Mouse (Mus musculus): ENCODE data around the gene Gm20716.

Gm20716 gene

DNA sequence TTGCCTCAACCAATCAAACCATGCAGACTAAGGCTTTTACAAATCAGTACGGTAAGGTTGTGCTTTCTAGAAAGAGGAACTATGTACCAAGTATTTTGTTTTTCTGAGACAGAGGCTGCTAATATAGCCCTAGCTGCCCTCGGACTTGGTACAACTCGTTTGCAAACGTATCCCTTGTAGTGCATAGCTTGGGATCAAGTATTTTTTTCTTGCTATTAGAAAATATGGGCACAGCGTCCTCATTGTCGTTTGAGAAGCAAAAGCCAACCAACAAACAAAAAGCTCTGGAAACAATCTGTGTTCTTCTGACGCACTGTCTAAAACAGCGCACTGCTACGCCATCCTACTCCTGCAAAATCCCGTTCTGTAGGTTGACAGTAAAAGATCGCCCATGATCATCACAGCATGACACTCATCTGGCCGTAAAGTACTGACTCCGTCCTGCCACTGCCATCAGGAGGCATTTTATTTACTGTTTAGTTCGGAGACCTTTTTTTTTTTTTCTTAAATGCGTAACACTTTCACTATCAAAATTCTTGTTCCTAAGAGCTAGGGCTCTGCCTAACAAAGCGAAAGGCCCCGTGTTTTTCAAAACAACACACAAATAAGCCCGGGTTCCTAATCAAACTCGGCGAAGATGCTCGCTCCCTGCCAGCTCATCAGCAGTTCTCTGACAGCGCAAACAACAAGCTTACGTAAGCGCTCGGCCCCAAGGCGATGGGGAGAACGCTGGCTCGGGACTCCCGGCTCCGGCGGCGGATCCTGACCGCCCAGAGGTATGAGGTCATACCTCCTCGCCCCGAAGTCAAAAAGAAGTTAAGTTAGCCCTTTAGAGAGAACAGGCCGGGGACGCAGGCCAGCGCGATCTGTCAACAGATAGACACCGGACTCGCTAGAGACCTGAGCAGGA is 793 bp downstream of the Gm20716 start:
- peak; percentile 41 to 48 for DNase-seq

DNA sequence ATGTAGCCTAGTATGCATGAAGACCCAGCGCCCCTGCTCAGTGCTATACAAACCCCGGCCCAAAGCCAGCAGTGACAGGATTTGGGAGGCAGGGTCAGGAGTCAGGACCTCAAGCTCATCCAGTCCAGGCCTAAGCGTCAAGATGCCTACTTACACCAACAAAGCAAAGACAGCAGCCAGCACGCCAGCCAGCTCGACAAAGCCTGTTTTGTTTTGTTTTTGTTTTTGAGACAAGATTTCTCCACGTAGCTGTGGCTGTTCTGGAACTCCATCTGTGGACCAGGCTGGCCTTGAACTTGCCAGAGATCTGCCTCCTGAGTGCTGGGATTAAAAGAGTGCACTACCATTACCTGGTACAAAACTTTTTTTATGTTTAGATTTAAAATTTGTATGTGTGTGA is 6.8 kb downstream of the Gm20716 start:
- DNase-seq = no peak

DNA sequence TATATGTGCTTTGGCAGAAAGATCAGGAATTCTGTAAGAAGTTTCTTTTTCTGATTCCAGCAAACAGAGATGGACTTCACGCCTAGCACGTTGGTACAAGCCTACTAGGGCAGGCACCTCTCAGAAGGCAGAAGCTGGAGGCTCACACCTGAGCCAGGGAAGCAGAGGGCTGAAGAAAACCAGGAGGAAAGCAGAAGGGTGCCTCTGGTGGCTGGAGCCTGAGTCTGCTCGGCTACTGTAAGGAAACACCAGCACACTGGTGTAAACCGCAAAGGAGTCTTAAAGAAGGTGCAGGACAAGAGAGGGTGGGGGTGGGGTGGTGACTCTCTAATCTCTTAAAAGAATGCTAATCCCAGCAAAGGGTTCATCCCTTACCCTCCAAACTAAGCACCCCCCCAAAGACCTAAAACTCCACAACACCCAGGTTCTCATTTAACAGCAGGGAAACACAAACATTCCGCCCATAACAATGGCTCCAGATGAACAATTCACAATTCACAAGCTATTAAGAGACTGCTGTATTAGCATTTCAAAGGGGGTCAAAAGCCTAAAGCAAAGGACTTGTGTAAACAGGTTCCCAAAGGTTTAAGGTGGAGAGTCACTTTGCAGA is 16.3 kb downstream of the Gm20716 start:
- DNase-seq = no peak

DNA sequence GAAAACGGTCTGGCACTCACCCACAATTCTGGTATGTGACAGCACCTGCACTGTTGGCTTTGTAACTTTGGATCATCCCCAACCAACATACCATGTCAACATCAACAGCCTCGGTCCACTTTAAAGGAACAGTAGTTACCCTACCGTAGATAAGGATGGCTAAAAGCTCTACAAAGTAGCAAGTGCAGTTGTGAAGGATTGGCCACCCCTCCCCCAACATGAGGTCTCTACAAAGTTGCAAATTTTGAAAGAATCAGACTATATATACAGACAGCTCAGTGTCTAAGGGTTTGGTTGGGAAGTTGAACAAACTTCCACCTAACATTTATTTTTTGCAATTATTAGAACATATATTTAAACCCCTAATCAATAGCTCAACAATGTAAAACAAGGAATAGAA is 22.3 kb downstream of the Gm20716 start:
- DNase-seq = no peak

DNA sequence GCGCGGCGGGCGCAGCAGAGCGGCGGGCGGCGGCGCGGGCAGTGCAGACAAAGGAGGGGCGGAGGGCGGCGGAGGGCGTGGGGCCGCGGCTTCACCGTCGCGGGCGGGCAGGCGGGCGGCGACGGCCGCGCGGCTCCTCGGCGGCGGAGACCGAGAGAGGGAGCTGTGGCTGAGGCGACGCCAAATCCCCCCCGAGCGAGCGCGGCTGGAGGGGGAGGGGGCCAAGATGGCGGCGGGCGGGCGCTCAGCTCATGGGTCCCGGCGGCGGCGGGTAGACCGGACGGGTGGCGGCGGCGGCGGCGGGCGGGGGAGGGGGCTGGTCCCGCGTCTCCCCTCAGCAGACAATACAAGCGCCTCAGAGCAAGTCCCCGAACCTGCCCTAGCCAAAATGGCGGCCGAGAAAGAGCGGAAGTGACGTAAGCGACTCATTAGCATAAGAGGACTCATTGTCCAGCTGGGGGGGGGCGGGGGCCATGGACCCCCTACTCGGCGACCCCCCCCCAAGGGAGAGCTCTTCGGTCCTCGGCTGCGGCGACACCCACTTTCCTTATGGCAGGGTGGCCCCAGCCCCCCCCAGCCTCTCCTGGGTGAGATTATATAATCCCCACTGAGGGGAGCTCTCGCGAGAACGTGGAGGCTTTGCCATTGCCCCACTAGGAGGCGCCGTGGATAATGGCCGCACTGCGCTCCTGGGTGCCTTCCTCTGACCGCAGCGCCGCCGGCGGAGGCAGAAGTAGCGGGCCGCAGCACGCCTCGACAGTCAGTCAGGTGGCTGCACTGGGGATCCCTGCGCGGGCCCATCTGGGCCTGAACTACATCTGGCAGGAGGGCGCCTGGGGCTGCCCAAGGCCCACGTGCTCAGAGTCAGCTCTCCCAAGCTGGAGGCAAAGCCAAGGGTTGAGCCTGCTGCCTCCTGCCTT is 23.2 kb downstream of the Gm20716 start, which contains the start of gene Adnp:
Gene Adnp (minus strand): TSS at position 388 of the 920 bp plus-strand sequence.
- peak; percentile 89 to 91 for DNase-seq

DNA sequence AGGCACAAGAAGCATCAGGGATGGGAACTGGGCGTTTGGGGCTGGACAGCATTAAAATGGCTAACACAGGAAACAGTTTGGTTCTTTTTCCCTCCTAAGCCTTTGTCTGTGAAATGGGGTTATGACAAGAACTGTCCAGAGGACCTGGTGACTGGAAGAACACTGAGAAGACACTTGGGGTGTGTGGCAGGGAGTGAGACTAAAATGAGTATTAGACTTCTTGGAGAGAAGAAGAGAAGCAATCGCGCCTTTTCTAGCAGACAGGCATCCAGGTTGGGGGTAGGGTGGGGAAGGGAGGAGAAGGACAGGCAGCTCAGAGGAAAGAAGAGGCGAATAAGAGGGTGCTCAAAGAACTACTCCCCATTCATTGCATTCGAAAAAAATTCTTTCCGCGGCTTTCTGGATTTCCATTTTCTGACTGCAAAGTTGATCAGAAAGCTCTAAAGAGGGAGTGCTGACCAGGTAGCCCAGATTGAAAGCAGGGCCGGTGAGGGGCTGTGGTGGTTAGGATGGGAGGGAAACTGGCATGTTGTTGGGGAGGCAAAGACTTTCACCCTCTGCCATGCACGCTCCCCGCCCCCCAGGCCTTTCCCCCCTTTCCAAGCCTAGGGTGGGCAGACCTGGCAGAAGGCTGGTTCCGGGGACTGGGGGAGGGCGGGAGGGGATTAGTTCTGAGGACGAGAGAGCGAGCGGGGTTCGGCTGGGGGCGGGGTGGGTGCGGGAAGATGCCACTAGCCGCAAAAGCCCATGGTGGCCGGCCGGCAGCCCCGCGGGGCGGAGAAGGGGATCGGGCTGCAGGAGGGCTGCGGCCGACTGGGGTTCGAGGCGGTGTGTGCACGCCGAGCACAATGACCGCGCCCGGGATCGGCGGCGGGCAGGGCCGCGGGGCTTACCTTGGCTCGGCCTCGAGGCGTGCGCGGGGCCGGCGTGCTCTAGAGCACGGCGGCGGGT is 24.2 kb downstream of the Gm20716 start:
- DNase-seq = peak; percentile 31 to 44

DNA sequence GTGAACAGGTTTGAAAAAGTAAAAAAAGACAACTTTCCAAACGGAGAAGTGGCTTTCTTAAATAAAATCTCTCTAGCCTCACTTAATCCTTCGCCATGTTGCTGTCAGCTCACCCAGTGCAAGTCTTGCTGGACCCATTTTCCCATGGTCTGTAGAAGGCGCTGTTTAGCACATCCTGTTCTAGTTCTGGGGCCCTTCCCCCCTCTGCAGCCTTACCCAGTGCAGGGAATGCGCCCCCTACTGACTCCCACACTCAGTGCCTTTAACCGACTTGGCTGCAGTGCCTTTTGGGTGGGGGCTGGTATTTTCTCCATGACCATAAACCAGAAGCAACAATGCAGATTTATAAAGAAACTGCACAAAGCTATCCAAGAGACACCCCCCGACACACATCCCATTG is 24.9 kb downstream of the Gm20716 start:
- DNase-seq = peak; percentile 82 to 84

DNA sequence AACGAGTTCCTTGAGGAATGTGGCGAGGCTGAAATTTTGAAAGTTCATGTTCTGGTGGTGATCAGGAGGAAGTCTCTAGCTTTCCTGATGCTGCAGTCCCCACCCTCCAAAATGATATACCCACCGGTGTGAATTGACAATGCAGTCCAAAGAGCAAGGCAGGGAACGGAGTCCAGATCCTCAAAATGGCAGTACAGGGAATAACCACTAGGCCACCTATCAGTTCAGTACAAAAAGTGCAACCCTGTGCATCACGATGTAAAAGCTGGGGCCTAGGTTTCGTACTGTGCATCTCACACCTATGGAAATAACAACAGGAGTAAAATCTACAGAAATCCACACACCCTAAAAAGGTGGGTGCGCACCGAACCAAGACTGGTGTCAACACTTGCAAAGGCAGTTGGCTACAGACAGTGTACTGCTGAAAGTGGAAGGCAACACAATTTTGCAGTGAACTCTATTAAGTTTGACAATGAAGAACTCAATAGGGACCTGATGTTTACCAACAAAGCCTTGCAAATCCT is 25.6 kb downstream of the Gm20716 start:
- no peak for DNase-seq

DNA sequence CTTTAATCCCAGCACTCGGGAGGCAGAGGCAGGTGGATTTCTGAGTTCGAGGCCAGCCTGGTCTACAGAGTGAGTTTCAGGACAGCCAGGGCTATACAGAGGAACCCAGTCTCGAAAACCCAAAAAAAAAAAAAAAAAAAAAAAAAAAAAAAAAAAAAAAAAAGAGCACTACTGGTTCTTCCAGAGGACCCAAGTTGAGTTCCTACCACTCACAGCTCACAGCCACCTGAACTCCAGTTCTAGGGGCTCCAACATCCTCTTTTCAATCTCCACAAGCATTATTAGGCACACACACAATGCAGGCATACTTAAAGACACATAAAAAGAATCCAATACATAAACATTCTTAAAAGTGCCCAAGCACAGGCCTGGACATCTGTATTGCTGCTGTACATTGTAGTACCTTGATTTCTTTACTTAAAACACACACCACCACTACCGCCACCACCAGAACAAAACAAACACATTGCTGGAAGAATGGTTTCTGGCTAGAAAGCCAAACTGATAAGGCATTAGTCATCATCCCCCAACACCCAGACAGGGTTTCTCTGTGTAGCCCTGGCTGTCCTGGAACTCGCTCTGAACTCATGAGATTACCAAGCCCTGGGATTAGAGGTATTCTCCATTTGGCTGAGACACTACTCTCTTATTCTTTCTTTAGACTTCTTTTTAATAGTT is 30.0 kb downstream of the Gm20716 start:
- no peak for DNase-seq

DNA sequence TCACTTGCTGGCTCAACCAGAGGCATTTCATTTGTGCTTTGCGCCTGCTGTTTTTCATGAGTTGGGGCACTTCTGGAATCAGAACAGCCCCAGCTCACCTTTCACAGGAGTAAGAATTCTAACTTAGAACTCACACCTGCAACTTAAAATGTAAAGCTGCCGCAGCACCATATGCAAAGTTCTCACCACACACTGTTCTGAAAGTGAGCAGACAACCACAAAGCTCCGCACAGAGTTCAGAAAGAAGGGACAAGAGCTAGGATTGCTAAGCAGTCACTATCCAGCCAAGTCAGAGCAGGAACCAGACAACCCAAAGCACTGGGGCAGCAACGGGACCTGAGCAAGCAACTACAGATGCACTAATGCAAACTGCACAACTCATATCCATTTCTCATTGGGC is 30.7 kb downstream of the Gm20716 start:
- DNase-seq = no peak

DNA sequence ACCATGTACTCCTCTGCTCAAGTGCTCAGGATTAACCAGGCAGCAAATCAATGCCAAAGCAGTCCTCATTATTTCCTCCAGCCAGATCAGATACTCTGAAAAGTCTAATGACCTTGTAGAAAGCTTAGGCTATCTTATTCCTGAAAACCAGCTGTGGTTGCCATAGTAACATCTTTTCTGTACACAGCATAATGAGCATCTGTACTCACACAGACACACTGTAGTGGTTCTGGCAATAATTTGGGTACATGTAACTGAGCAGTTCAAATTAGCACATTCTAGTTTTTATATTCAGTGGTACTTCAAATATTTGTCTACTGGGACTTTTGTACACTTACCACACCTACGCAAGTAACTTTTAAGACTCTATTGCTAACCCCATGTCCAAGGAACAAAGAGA is 31.7 kb downstream of the Gm20716 start:
- no peak for DNase-seq

DNA sequence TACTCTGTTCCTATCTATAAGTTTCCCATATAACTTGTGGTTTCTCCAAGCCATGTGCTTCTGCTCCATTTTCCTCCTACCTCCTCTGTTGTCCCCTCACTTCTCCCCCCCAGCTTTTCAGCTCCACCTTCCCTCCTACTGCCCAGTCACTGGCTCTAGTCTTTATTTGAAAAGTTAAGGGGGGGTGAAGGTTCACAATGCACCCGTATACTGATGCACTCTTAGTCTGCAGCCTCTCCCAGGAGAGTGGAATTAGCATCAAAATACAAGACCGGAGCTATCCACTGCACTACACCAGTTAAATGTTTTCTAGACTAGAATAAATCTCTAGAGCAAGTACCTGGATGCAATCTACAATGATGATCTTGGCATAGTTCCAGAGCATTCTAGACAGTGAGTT is 34.4 kb downstream of the Gm20716 start:
- no peak for DNase-seq

DNA sequence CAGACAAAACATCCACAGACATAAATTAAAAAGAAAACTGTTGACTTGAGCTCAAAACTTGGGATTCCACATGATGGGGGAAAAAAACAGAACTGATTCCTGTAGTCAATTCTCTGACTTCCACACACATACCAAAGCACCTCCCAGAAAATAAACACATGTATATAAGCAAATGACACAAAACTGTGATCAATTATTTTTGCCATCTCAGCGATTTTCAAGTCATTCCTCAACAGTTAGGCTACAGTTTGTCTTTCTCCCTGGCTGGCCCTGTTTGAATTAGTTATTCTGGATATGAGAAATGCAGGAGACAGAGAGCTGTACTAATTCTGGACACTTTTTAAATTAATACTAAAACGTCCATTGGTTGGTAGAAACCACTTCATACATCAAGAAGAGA is 36.5 kb downstream of the Gm20716 start:
- no peak for DNase-seq

DNA sequence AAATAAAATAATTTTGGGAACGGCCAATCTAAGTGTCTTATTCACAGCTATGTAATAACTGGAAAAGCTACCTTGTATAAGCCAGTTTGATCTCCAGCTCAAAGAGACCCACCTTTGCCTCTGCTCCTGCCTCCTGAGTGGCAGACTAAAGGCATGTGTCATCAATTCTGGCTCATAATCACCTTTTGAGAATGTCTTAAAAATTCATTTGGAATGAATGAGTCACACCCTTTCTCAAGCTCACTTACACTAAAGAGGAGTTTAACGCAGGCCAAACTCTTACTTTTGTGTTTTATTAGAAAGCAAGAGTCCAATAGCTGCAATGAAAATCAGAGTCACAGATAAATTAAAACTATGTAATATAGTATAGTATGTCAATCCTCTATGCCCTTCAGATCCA is 38.3 kb downstream of the Gm20716 start:
- DNase-seq = no peak

DNA sequence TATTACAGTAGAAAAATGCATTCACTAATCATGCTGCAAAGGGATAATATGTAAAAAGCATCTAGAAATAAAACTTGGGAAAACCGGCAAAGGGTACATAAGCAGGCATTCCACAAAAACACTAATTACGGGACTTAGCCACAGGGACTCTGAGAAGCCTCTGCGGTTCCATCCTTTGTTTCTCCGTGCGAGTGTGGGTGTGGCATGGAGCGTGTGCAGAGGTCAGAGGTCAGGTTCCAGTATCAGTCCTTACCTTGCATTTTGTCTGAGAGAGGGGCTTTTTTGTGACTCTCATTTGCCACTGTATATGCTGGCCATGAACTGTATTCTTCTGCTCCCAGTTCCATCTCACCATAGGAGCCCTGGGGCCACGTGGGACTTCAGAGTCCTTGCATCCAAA is 54.2 kb downstream of the Gm20716 start:
- no peak for DNase-seq

DNA sequence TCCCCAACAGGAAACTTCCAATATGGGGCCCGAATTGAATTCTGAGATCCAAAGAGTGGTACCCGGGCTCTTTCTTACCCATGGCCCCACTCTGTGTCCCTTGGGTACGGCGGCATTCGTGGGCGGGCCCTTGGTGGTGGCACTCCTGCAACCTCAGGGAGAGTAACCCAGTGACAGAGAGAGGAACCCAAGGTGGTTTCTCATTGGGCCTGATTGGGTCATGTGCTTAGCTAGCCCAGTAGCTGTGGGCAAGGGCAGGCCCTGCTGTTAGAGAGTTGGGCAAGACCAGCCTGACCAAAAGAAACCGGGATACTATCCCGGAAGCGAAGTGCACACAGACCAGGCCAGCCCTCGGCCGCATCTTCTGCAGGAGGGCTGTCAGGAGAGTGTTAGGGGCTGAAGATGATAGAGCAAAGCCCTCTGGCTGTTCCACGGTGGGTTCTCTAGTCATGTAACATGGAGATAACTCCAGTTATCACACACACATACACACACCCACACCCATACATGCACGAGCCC is 59.9 kb downstream of the Gm20716 start:
- no peak for DNase-seq

DNA sequence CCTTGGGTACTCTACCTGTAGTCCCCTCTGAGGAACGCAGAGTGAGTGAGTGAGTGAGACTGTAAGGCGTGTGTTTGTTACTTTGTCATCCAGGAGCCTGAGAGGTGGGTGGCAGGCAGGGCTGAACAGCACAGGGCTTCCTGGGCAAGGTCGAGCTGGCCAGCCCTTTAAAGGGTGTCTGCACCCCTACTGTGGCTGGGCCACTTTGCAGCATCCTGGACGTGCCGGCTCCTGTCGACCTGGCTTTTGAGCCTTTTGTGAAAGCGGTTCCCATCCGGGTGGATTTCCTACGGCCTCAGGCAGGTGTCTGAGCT is 60.4 kb downstream of the Gm20716 start:
- no peak for DNase-seq

DNA sequence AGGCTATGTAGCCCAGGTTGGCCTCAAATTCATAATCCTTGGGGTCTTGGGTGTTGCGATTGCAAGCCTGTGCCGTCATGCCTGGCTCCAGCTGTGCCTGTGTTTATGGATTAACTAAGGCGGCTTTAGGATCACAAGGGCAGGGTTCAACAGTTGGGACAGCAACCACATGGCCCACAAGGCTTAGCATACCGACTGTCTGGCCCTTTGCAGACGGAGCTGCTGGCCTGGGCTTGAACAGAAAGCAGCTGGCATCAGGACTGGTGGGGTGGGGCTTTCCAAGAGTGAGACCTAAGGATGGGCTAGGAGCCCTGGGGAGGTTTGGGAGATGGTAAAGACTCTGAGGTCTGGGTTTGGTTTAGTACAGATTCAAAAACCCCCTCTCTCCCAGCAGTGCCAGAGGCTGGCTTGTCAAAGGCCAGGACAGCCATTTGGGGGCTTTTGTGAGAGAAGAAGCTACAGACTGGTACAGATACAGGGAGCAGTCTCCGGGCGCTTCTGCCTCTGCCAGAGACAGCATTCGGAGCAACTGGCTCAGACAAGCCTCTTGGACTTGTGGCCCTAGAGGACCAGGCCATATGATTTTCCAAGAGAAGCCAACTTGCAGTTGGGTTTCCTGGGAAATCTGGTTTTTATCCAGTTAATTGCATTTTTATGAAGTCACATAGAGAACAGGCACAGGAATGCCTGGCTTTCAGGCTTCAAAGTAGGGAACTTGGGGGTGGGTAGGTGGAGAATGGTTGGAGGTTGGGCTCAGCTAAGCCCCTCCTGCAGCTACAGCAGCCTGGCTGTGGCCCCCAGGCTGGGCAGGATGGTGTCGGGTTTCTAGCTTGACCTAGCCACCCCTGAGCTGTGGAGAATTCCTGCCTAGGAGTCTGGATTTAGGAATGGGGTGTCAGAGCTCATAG is 61.0 kb downstream of the Gm20716 start:
- DNase-seq = no peak

DNA sequence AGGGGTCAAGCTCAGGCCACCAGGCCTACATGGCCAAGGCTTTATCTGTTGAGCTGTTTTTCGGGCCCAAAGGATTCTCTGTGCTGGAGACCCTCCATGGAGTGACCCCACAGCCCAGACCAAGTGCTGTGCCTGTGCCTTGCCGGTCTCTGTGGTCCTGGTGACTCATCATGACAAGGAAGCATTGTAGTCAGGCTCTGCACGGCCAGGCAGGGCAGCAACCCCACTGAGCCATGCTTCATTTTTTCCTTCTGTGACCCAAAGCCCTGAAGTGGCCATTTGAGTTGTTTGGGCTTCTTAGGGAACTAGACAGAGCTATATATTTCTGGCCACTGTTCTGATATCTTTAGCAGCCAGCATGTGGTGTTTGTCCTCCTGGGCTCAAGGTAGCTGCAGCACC is 62.4 kb downstream of the Gm20716 start:
- no peak for DNase-seq
